Mouse (Mus musculus): ENCODE measurements at regions not wholly inside any gene's neighbourhood (a gene's known extent, or its start where the extent isn't known, plus 50 kb on each side); places are given as distances from the start of the nearest gene placed in this dataset.

DNA sequence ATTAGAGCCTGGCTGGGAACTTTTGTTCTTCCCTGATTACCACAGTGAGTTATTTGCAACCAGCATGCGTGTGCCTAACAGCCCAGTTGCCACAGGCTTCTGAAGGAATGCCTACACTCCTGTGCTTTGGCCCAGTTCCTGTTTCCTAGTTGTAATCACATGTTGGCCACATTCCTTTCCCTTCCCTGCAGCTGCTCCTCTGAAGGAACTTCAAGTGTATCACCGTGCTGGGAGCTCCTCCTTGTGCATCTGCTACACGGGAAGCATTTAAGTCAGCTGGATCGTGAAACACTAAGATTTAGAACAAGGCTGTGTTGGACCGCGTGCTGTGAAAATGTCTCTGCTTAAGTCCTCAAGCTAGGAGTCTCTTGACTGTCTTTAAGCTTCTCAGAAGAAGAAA lies 302.3 kb upstream of the Cntn5 start:
- Histone ChIP-seq H3K36me3 (replicated peaks in 1 of 2; ENCODE audit: control insufficient read depth in 1 of 2, insufficient read depth in 1 of 2, low read length in 1 of 2) (no peaks in the 10 kb centered on the region), H3K27ac (ENCODE audit: insufficient read depth, low read depth) (no peak overlapping the region), H3K9ac (ENCODE audit: insufficient read depth, low read depth) (no peak overlapping the region), H3K4me1 (ENCODE audit: control insufficient read depth in 1 of 2, insufficient read depth in 2 of 2) (no peaks in the 10 kb centered on the region), H3K9me3 (replicated peaks; ENCODE audit: low read length) (no peaks in the 10 kb centered on the region), H3K4me3 (replicated peaks in 1 of 3; ENCODE audit: low read depth in 2 of 3, low read length in 2 of 3, poor library complexity in 1 of 3) (no peak overlapping the region), H3K4me2 (ENCODE audit: insufficient read depth, low read depth, poor library complexity, severe bottlenecking) (no peak overlapping the region), H3K27me3 (replicated peaks) (no peaks in the 10 kb centered on the region), H3K79me2 (replicated peaks; ENCODE audit: control insufficient read depth, extremely low read depth, insufficient read depth, poor library complexity, severe bottlenecking) (no peaks in the 10 kb centered on the region)
- TF ChIP-seq HCFC1 (IDR thresholded peaks at IDR 0.05; ENCODE audit: low read depth, low read length) (no peak), POLR2AphosphoS2 (IDR thresholded peaks at IDR 0.05; ENCODE audit: low read depth, low read length) (no peak), CHD1 (IDR thresholded peaks at IDR 0.05; ENCODE audit: low read depth, low read length) (no peak), RAD21 (IDR thresholded peaks at IDR 0.05; ENCODE audit: low read depth, low read length) (no peak), JUN (IDR thresholded peaks at IDR 0.05; ENCODE audit: insufficient read depth, low read depth, low read length) (no peak)
- dilution Hi-C loops (cut with MboI; ENCODE audit: extremely low pct_ligation_motif_present, extremely low pct_unique_long_range_greater_than_20kb, low sequenced_read_pairs) (no loop called here), in situ Hi-C loops (cut with MboI; ENCODE audit: low pct_ligation_motif_present, low pct_unique_long_range_greater_than_20kb, low sequenced_read_pairs) (no loop called here)
- no peak for DNase-seq (ENCODE audit: extremely low read depth)

DNA sequence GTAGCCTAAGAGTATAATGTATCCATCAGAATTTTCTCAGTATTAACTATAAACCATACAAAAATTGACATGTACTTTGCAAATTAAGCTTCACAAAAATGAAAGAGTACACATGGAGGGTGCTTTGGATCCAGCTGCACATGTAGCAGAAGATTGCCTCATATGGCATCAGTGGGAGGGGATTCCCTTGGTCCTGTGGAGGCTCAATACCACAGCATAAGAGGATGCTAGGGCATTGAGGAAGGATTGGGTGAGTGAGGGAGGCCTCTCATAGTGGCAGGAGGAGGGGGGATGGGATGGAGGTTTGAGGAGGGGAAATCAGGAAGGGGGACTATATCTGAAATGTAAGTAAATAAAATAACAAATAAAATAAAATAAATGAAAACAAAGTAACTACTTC lies 301.7 kb upstream of the Cntn5 start:
- Histone ChIP-seq H3K4me1 (ENCODE audit: control insufficient read depth in 1 of 2, insufficient read depth in 2 of 2) (no peaks in the 10 kb centered on the region), H3K4me3 (replicated peaks in 1 of 3; ENCODE audit: low read depth in 2 of 3, low read length in 2 of 3, poor library complexity in 1 of 3) (no peak overlapping the region), H3K27me3 (replicated peaks) (no peaks in the 10 kb centered on the region), H3K9me3 (replicated peaks; ENCODE audit: low read length) (no peaks in the 10 kb centered on the region), H3K79me2 (replicated peaks; ENCODE audit: control insufficient read depth, extremely low read depth, insufficient read depth, poor library complexity, severe bottlenecking) (no peaks in the 10 kb centered on the region), H3K36me3 (replicated peaks in 1 of 2; ENCODE audit: control insufficient read depth in 1 of 2, insufficient read depth in 1 of 2, low read length in 1 of 2) (no peaks in the 10 kb centered on the region), H3K9ac (ENCODE audit: insufficient read depth, low read depth) (no peak overlapping the region), H3K27ac (ENCODE audit: insufficient read depth, low read depth) (no peak overlapping the region), H3K4me2 (ENCODE audit: insufficient read depth, low read depth, poor library complexity, severe bottlenecking) (no peak overlapping the region)
- DNase-seq (ENCODE audit: extremely low read depth): no peak
- dilution Hi-C loops (cut with MboI; ENCODE audit: extremely low pct_ligation_motif_present, extremely low pct_unique_long_range_greater_than_20kb, low sequenced_read_pairs) (no loop called here), in situ Hi-C loops (cut with MboI; ENCODE audit: low pct_ligation_motif_present, low pct_unique_long_range_greater_than_20kb, low sequenced_read_pairs) (no loop called here)
- TF ChIP-seq BHLHE40 (IDR thresholded peaks at IDR 0.05; ENCODE audit: low read depth, low read length) (no peak), ZKSCAN1 (IDR thresholded peaks at IDR 0.05; ENCODE audit: borderline replicate concordance, low read depth, low read length) (no peak), SIN3A (IDR thresholded peaks at IDR 0.05; ENCODE audit: low read length) (no peak), MAFK (IDR thresholded peaks at IDR 0.05; ENCODE audit: insufficient replicate concordance, low read length) (no peak), ZC3H11A (IDR thresholded peaks at IDR 0.05; ENCODE audit: low read depth, low read length) (no peak), TBP (conservative IDR thresholded peaks at IDR 0.05; ENCODE audit: low read depth, low read length) (no peak), POLR2AphosphoS2 (IDR thresholded peaks at IDR 0.05; ENCODE audit: low read depth, low read length) (no peak), PAX5 (IDR thresholded peaks at IDR 0.05; ENCODE audit: low read length) (no peak), EP300 (IDR thresholded peaks at IDR 0.05; ENCODE audit: low read length) (no peak), UBTF (IDR thresholded peaks at IDR 0.05; ENCODE audit: low read depth, low read length) (no peak), ZNF384 (IDR thresholded peaks at IDR 0.05; ENCODE audit: low read depth, low read length) (no peak), CTCF (conservative IDR thresholded peaks at IDR 0.05 in 1 of 2, IDR thresholded peaks at IDR 0.05 in 1 of 2; ENCODE audit: low read depth in 2 of 2, low read length in 2 of 2) (no peak), GABPA (IDR thresholded peaks at IDR 0.05; ENCODE audit: insufficient replicate concordance, low read depth, low read length) (no peak), JUND (conservative IDR thresholded peaks at IDR 0.05; ENCODE audit: low read depth, low read length) (no peak), NELFE (IDR thresholded peaks at IDR 0.05; ENCODE audit: low read depth, low read length) (no peak), ZMIZ1 (IDR thresholded peaks at IDR 0.05; ENCODE audit: low read depth, low read length) (no peak), MAZ (IDR thresholded peaks at IDR 0.05; ENCODE audit: low read depth, low read length) (no peak), IRF4 (IDR thresholded peaks at IDR 0.05; ENCODE audit: low read depth, low read length) (no peak), MYC (IDR thresholded peaks at IDR 0.05; ENCODE audit: low read depth, low read length) (no peak)
